Mouse (Mus musculus) hindbrain, embryonic 11.5 days (tissue): ENCODE measurements around the gene Gm3448. TPM values are rescaled to one million over a fixed set of nuclear protein-coding genes. Genes with fewer than 3 reads are reported as not detected.
"Not testable (repeated sequence)": the region's sequence is repeated elsewhere in the genome, so short reads cannot be mapped to it uniquely, and the experiment has no call there.

Experiments used
- ATAC-seq: fragments of 200-750 bp; cut with Nextera tagmentation; 2 replicates; pipeline ENCODE4 v1.8.0; 2017; ENCODE audit warnings: mild to moderate bottlenecking, moderate TSS enrichment, moderate library complexity; ENCODE audit not compliant: low FRiP score
- DNase-seq: peaks from one replicate; pipeline ENCODE4 v3.0.0-alpha.2; 2015; ENCODE audit warnings: low spot score
- H3K27ac ChIP-seq: fragments of 300-500 bp; sonication (generic); 2 replicates; pipeline ENCODE4 v1.5.1; 2014; ENCODE audit warnings: mild to moderate bottlenecking, low read depth, low read length
- H3K27me3 ChIP-seq: fragments of 300-500 bp; sonication (generic); 2 replicates; pipeline ENCODE4 v1.6.1; 2014; ENCODE audit warnings: mild to moderate bottlenecking, low read length, moderate library complexity, mixed read lengths; ENCODE audit not compliant: control insufficient read depth, insufficient read depth
- H3K36me3 ChIP-seq: fragments of 300-500 bp; sonication (generic); 2 replicates; pipeline ENCODE4 v1.6.1; 2014; ENCODE audit warnings: mild to moderate bottlenecking, low read length, moderate library complexity, mixed read lengths; ENCODE audit not compliant: control insufficient read depth, insufficient read depth
- H3K4me1 ChIP-seq: fragments of 300-500 bp; sonication (generic); replicated peaks from 2 replicates; pipeline ENCODE4 v1.6.1; 2014; ENCODE audit warnings: low read length, mixed read lengths; ENCODE audit not compliant: control insufficient read depth, insufficient read depth
- H3K4me2 ChIP-seq: fragments of 300-500 bp; sonication (generic); replicated peaks from 2 replicates; pipeline ENCODE4 v1.6.1; 2014; ENCODE audit warnings: mild to moderate bottlenecking, low read depth, low read length
- H3K4me3 ChIP-seq: fragments of 300-500 bp; sonication (generic); 2 replicates; pipeline ENCODE4 v1.5.1; 2014; ENCODE audit warnings: low read depth, low read length
- H3K9ac ChIP-seq: fragments of 300-500 bp; sonication (generic); 2 replicates; pipeline ENCODE4 v1.6.1; 2014; ENCODE audit warnings: low read depth, low read length
- H3K9me3 ChIP-seq: fragments of 300-500 bp; sonication (generic); 2 replicates; pipeline ENCODE4 v1.6.1; 2016; ENCODE audit warnings: low read length; ENCODE audit not compliant: control insufficient read depth
- WGBS: fragments of 180-500 bp; shearing (Covaris S2); extraction: QIAGEN DNeasy Blood & Tissue Kit; methylation state at CpG from one replicate; pipeline ENCODE4 v1.1.7; 2014; 5-methylcytosine and 5-hydroxymethylcytosine counted together
- polyA plus RNA-seq: library from polyadenylated mRNA; unstranded; fragments of >200 nt; fragmentation: Nextera tagmentation; extraction: Ambion mirVana; gene quantifications from 2 replicates; pipeline ENCODE4 v1.2.1, GENCODE M21; 2014

The Gm3448 gene
- polyA plus RNA-seq, 1 experiment from 2014 or later, result 6.0 TPM

DNA sequence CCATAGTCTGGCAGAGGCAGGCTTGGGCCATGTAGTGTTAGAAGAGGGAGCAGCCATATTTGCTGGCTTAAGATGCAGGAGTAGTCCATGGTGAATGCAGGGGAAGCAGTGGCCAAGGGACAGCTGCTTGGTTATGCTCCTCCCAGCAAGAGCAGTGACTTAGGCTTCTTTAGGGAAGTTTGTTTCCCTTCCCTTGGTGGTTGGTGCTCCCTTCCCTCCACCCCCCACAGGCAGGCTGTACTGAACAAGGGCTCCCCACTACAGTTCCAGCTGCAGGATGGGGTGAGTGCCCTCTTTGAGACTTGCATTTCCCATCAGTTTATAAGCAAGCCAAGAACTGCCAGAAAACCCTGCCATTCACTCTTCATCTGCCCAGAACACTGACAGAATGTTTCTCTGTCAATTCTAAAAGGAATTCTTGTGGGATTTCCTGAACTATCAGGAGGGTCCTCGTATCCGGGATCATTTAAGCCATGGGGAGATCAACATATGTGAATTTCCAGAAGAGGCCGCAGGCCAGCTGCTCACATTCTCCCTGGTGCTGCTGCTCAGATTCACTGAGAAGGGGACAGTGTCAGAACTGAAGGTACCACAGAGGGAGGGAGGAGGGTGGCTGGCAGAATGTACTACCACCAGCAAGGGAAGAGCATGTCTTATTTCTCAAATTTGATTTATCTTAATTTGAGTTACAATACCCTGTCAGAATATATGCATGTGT, 19.7 kb downstream of the Gm3448 start:
- not testable (repeated sequence) for H3K27ac ChIP-seq, H3K4me2 ChIP-seq, H3K4me1 ChIP-seq, H3K36me3 ChIP-seq, DNase-seq, H3K9me3 ChIP-seq, H3K27me3 ChIP-seq, H3K9ac ChIP-seq, H3K4me3 ChIP-seq, ATAC-seq
- WGBS, result 90% methylated on average over 3 of the region's 3 CpGs

DNA sequence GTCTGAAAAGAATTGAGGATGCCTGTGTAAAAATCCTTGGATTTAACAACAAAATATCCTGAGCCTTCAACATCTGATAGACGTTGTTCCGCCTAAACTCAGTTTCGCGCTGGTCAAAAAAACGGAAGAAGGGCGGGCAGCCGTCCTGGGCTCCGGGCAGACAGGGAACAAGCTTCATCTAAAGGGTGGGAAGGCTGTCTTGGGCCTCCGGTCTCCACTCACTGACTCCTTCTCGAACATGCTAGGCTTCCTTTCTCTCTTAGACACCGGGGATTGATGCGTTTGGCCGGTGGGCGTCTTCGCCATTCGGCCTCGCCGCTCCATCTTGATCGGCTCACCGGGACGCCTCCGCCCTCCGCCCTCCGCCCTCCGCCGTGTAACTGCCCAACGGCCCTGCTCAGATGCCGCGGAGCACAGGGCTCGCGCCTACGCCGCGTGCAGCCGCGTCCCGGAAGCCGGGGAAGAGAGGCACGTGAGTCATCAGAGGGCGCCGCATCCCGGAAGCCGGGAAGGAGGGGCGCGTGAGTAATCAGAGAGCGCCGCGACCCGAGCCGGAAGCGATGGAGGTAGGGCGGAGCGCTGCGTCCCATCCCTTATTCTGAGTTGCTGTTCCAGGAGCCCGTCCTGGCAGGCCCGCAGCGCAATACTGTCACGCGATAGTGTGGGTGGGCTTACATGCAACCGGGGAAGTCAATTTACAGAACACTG, 31.5 kb downstream of the Gm3448 start, which contains the start of gene Gm3435:
TSS of gene Gm3435 (plus strand) at position 471 of the 708 bp plus-strand sequence.
- peak; percentile 99 for ATAC-seq
- not testable (repeated sequence) for DNase-seq, H3K4me1 ChIP-seq, H3K27ac ChIP-seq, H3K9me3 ChIP-seq, H3K36me3 ChIP-seq, H3K27me3 ChIP-seq, H3K9ac ChIP-seq, H3K4me3 ChIP-seq, H3K4me2 ChIP-seq
- no CpG with 5 or more reads among the region's 60 CpGs for WGBS

DNA sequence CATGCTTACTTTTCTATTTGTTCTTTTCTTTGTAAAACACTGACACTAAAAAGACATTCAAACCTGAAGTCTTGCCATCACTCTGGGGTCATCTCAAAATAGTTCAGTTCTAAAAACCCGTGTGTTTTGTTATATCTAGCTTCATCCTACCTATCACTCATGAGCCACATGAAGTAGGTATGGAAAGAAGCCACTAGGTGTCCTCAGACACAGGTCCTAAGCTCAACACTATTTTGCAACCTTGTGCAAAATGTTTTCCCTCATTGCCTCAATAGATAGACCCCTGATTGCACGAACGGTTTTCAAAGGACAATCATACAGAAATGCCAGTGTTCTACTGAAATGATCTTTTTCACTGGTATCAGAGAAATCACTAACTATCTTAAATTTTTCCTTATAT, 32.2 kb downstream of the Gm3448 start:
- H3K9ac ChIP-seq, result not testable (repeated sequence)

DNA sequence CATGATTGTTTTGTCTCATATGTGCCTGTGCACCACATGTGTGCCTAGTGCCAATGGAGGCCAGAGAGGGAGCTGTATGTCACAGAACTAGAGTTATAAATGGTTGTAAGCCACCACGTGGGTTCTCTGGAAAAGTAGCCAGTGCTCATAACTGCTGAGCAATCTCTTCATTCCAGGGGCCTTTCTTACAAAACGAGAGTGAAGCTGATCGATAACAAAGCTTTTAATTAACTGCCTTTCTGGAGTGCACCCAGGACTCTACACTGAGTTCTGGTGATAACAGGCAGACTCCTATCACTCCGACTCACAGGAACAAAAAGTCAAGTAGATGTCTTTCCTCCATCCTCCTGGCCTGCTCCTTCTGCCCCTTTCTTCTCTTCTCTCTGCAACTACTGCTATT, 41.3 kb downstream of the Gm3448 start:
- no CpG with 5 or more reads among the region's 4 CpGs for WGBS
- H3K4me3 ChIP-seq, ATAC-seq: not testable (repeated sequence)

More for the DNA sequence above, 32.2 kb downstream of the Gm3448 start:
- H3K27me3 ChIP-seq, ATAC-seq, H3K36me3 ChIP-seq, H3K4me2 ChIP-seq, H3K9me3 ChIP-seq, H3K4me1 ChIP-seq, H3K27ac ChIP-seq, DNase-seq, H3K4me3 ChIP-seq: not testable (repeated sequence)
- WGBS, result no CpG with 5 or more reads among the region's 3 CpGs

DNA sequence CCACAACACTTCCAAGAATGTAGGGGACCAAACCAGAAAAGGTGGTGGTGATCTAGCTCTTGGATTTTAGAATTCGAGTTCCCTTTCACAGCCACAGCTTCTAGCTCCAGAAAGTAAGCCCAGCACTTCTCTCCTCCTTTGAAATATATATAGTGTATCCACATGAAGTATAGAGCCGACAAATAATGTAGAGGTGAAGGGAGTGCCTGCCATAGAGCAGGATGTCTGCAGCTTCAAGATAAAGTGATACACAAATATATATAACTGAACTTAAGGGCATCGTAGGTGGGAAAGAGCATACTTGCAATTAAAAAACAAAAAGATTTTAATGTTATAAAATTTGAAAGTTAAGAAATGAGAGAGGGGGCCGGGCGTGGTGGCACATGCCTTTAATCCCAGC, 47.2 kb downstream of the Gm3448 start:
- not testable (repeated sequence) for H3K4me1 ChIP-seq, H3K27ac ChIP-seq, H3K36me3 ChIP-seq, DNase-seq, H3K27me3 ChIP-seq, ATAC-seq, H3K4me3 ChIP-seq, H3K9ac ChIP-seq, H3K9me3 ChIP-seq, H3K4me2 ChIP-seq
- no CpG with 5 or more reads among the region's 5 CpGs for WGBS

More for the DNA sequence above, 41.3 kb downstream of the Gm3448 start:
- not testable (repeated sequence) for H3K4me2 ChIP-seq, H3K9me3 ChIP-seq, H3K36me3 ChIP-seq, H3K27me3 ChIP-seq, H3K9ac ChIP-seq, H3K4me1 ChIP-seq, H3K27ac ChIP-seq, DNase-seq

DNA sequence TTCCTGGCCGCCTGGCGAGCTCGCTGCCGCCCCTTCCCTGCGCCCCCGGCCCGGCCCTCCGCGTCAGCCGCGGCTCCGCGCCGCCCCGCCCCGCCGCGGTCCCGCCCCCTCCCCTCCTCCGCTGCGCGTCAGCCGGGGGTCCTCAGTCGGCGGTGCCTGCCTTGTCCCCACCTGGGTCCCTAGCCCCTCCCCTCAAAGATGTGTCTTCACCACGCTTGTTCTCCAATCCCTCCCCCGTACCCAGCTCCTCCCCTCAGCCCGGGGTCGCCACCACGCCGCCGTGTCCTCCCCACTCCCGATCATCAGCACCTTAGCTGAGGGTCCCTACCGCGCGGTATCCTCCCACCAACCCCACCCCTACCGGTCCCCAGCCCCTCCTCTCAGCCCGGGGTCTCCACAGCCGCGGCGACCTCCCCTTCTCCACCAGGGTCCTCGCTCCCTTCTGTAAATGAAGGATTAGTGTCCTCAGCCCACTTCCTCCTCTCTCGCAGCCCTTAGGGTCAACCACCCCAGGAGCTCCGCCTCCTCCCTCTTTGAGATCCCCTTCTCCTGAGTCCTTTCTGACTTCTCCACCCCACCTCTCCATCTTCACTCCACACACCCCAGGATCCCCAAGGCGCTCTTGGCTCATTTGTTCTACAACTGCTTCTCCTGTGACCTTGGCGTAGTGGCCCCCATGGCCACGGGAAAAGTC, 48.1 kb downstream of the Gm3448 start:
- WGBS, result no CpG with 5 or more reads among the region's 47 CpGs
- H3K4me3 ChIP-seq, H3K36me3 ChIP-seq, H3K9me3 ChIP-seq, DNase-seq, H3K4me1 ChIP-seq, H3K27ac ChIP-seq, H3K9ac ChIP-seq, H3K27me3 ChIP-seq, H3K4me2 ChIP-seq: not testable (repeated sequence)
- ATAC-seq, result peak; percentile 91

DNA sequence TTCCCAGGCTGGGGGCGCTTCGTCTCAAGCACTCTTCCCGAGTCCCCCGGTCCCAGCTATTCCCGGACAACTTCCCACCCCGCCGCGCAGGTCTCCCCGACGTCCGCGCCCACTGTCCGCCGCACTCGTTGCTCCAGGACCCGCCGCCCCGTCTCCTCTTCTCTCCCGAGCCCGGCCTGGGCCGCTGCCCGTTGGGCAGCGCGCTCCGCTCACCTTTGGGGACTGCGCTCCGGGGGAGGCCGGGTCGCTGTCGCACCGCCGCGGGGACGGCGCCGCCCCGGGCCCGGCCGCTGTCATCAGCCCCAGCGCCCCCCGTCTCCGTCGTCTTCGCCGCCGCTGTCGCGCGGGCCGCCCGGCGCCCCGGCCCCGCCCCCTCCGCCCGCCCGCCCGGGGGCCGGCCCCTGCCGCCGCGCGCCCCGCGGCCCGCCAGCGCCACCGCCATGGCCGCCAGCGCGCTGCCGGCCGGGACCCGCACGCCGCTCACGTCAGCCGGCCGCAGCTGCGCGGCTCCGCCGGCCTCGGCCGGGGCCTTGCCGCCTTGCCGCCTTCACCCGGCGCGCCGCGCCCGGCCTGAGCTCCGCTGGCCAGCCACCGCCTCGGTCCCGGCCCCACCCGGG, 48.7 kb downstream of the Gm3448 start:
- ATAC-seq, result peak; percentile 81

DNA sequence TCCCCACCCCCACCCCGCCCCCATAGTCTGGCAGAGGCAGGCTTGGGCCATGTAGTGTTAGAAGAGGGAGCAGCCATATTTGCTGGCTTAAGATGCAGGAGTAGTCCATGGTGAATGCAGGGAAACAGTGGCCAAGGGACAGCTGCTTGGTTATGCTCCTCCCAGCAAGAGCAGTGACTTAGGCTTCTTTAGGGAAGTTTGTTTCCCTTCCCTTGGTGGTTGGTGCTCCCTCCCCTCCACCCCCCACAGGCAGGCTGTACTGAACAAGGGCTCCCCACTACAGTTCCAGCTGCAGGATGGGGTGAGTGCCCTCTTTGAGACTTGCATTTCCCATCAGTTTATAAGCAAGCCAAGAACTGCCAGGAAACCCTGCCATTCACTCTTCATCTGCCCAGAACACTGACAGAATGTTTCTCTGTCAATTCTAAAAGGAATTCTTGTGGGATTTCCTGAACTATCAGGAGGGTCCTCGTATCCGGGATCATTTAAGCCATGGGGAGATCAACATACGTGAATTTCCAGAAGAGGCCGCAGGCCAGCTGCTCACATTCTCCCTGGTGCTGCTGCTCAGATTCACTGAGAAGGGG, 51.1 kb downstream of the Gm3448 start:
- H3K27me3 ChIP-seq, DNase-seq, H3K36me3 ChIP-seq, H3K4me3 ChIP-seq, H3K4me2 ChIP-seq, H3K9ac ChIP-seq, H3K27ac ChIP-seq, H3K9me3 ChIP-seq, ATAC-seq, H3K4me1 ChIP-seq: not testable (repeated sequence)
- 83% methylated on average over 4 of the region's 5 CpGs for WGBS

More for the DNA sequence above, 48.7 kb downstream of the Gm3448 start:
- no CpG with 5 or more reads among the region's 98 CpGs for WGBS
- H3K4me2 ChIP-seq, H3K9ac ChIP-seq, H3K4me1 ChIP-seq, H3K4me3 ChIP-seq, DNase-seq, H3K36me3 ChIP-seq, H3K9me3 ChIP-seq, H3K27ac ChIP-seq, H3K27me3 ChIP-seq: not testable (repeated sequence)
